ENCODE assay signal across 15 mouse cellular contexts in the genomic region with DNA sequence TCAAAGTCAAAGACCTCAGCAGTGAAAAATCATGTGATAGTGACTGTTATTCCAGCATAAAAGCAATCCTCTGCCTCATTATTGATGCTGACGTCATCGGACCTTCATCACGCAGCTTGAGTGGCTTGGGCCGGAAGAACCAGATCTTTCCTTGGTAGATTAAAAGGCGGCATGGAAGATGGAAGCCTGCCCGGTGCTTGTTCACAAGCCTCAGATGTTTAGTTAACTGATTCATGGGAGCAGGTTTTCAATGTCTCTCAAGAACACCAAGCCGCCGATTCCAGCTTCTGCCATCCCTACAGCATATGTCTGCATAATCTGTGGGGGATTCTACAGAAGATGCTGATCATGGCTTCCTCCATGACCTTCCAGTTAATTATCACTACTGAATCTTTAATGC. TPM values are rescaled to one million over a fixed set of nuclear protein-coding genes. Genes with fewer than 3 reads are reported as not detected.
DNase-seq lines count a peak whose midpoint lies in the region; ATAC-seq and TF ChIP-seq lines count a peak whose summit lies in the region.
"Had no signal": no experiment of that assay in that cellular context is flagged by ENCODE, and none has a peak within 500 bp of the region (broad histone marks: within the 10 kb centered on the region; RNA-seq: fewer than 3 reads in every experiment).

No protein-coding gene starts in this region.

- H3K9me3 ChIP-seq in hindbrain, embryonic 14.5 days (ENCODE audit: control insufficient read depth, low read length): no peaks in the 10 kb centered on the region
- H3K9me3 ChIP-seq in midbrain, embryonic 16.5 days (replicated peaks; ENCODE audit: control insufficient read depth, low read length, poor library complexity, severe bottlenecking): no peaks in the 10 kb centered on the region
- H3K9me3 ChIP-seq: embryonic facial prominence, embryonic 12.5 days had no signal

- H3K4me1 ChIP-seq in cerebellum, adult 2 months (ENCODE audit: control insufficient read depth, insufficient read depth, low read length): peaks cover 9% of the 10 kb centered on the region; the same call in 1 of the 2 replicates
- peaks cover 10% of the 10 kb centered on the region; the same call in 1 of the 2 replicates for H3K4me1 ChIP-seq in hindbrain, embryonic 14.5 days (replicated peaks; ENCODE audit: control insufficient read depth, insufficient read depth, low read length)
- H3K4me1 ChIP-seq in midbrain, embryonic 16.5 days (ENCODE audit: control insufficient read depth, insufficient read depth, low read length): peaks cover 7% of the 10 kb centered on the region

- TF ChIP-seq POLR2A in cerebellum, adult 2 months (IDR thresholded peaks at IDR 0.05; ENCODE audit: borderline replicate concordance, insufficient read depth, low read length): no peak

- no peaks in the 10 kb centered on the region for H3K36me3 ChIP-seq in hindbrain, embryonic 14.5 days (replicated peaks; ENCODE audit: control insufficient read depth, insufficient read depth)
- H3K36me3 ChIP-seq in midbrain, embryonic 16.5 days (ENCODE audit: control insufficient read depth, insufficient read depth, low read length): no peaks in the 10 kb centered on the region
- H3K36me3 ChIP-seq: embryonic facial prominence, embryonic 12.5 days had no signal

- H3K4me2 ChIP-seq in hindbrain, embryonic 14.5 days (replicated peaks): no peak overlapping the region
- H3K4me2 ChIP-seq in midbrain, embryonic 16.5 days (ENCODE audit: low read length): no peak overlapping the region
- H3K4me2 ChIP-seq: embryonic facial prominence, embryonic 12.5 days had no signal

- H3K9ac ChIP-seq in hindbrain, embryonic 14.5 days: no peak overlapping the region
- no peak overlapping the region for H3K9ac ChIP-seq in midbrain, embryonic 16.5 days (ENCODE audit: low read depth, low read length)
- H3K9ac ChIP-seq: embryonic facial prominence, embryonic 12.5 days; liver, embryonic 14.5 days had no signal

- H3K27me3 ChIP-seq in cerebellum, adult 2 months (ENCODE audit: control insufficient read depth, insufficient read depth, low read length): no peaks in the 10 kb centered on the region
- H3K27me3 ChIP-seq in hindbrain, embryonic 14.5 days (ENCODE audit: control insufficient read depth, insufficient read depth, low read length): no peaks in the 10 kb centered on the region
- H3K27me3 ChIP-seq in midbrain, embryonic 16.5 days (ENCODE audit: control insufficient read depth, insufficient read depth, low read depth, low read length): no peaks in the 10 kb centered on the region
- H3K27me3 ChIP-seq: embryonic facial prominence, embryonic 12.5 days had no signal

- DNase-seq in cerebellum, postnatal 10 days: peak; percentile 66 to 68
- DNase-seq in cerebellum, adult 2 months: no peak
- peak; percentile 47 for DNase-seq in lung, postnatal 36 days
- no peak for DNase-seq in lung, postnatal 14 days
- peak; percentile 32 for DNase-seq in hindbrain, embryonic 14.5 days (ENCODE audit: low spot score)
- no peak for DNase-seq in heart, adult 9 months (ENCODE audit: low spot score in 2 of 2)
- no peak for DNase-seq in frontal cortex, postnatal 25 days (ENCODE audit: low spot score in 2 of 2)
- DNase-seq: adrenal gland, postnatal 14 days; gastrocnemius, postnatal 36 days had no signal

- H3K27ac ChIP-seq in cerebellum, adult 2 months (ENCODE audit: insufficient read depth, low read length): no peak overlapping the region
- H3K27ac ChIP-seq in hindbrain, embryonic 14.5 days: 0 out of 2 replicates have a peak overlapping the region, but pooled peaks have one; percentile 14
- peak overlapping the region; percentile 18 for H3K27ac ChIP-seq in midbrain, embryonic 16.5 days (ENCODE audit: low read length)
- H3K27ac ChIP-seq: liver, embryonic 14.5 days; macrophage had no signal

- 39% methylated on average over 8 of the region's 8 CpGs for WGBS in cerebellum, adult 2 months
- WGBS in hindbrain, embryonic 14.5 days: 64% methylated on average over 8 of the region's 8 CpGs
- WGBS in midbrain, embryonic 16.5 days: 46% methylated on average over 8 of the region's 8 CpGs

- ATAC-seq in hindbrain, embryonic 14.5 days (ENCODE audit: low FRiP score): no peak
- no peak for ATAC-seq in midbrain, embryonic 16.5 days
- ATAC-seq: inflammation-experienced regulatory T-cells, adult 6 months had no signal

- no peak overlapping the region for H3K4me3 ChIP-seq in cerebellum, adult 2 months (replicated peaks; ENCODE audit: insufficient read depth, low read depth, low read length)
- no peak overlapping the region for H3K4me3 ChIP-seq in hindbrain, embryonic 14.5 days (replicated peaks; ENCODE audit: low read length)
- no peak overlapping the region for H3K4me3 ChIP-seq in midbrain, embryonic 16.5 days (ENCODE audit: low read depth, low read length)
- H3K4me3 ChIP-seq: embryonic facial prominence, embryonic 12.5 days; myocyte had no signal

- TF ChIP-seq CTCF in cerebellum, adult 2 months (IDR thresholded peaks at IDR 0.05; ENCODE audit: borderline replicate concordance, insufficient read depth, low read depth, low read length): no peak

RNA-seq across cellular contexts. Expression of a gene that starts 7.5 kb away (rescaled TPM):
- polyA plus RNA-seq in cerebellum, adult 2 months (2012; rRNA removed): 14.8 and 16.9 TPM in 2 replicates
- polyA plus RNA-seq in hindbrain, embryonic 14.5 days (2014; fragmentation: Nextera tagmentation; extraction: Ambion mirVana): 12.0 and 14.0 TPM in 2 replicates
- polyA plus RNA-seq in midbrain, embryonic 16.5 days (2015; fragmentation: Nextera tagmentation; extraction: Ambion mirVana): 11.7 and 12.7 TPM in 2 replicates

RNA-seq across cellular contexts. Expression of a gene that starts 32.3 kb away (rescaled TPM):
- polyA plus RNA-seq in cerebellum, adult 2 months (2012; rRNA removed): 991 and 1,020 TPM in 2 replicates
- 2,705 and 2,824 TPM in 2 replicates for polyA plus RNA-seq in hindbrain, embryonic 14.5 days (2014; fragmentation: Nextera tagmentation; extraction: Ambion mirVana)
- polyA plus RNA-seq in midbrain, embryonic 16.5 days (2015; fragmentation: Nextera tagmentation; extraction: Ambion mirVana): 2,757 and 3,016 TPM in 2 replicates

RNA-seq across cellular contexts. Expression of a gene that starts 57.0 kb away (rescaled TPM):
- polyA plus RNA-seq in cerebellum, adult 2 months (2012; rRNA removed): 163 and 177 TPM in 2 replicates
- 264 and 278 TPM in 2 replicates for polyA plus RNA-seq in hindbrain, embryonic 14.5 days (2014; fragmentation: Nextera tagmentation; extraction: Ambion mirVana)
- polyA plus RNA-seq in midbrain, embryonic 16.5 days (2015; fragmentation: Nextera tagmentation; extraction: Ambion mirVana): 270 and 286 TPM in 2 replicates

Comparison
In these comparisons a context has a peak if more than half of its experiments do, and no peak if none do; other contexts are left out.
1. DNase-seq: peak in cerebellum, postnatal 10 days (2 of 2), lung, postnatal 36 days (single experiment) and hindbrain, embryonic 14.5 days (single experiment); none in cerebellum, adult 2 months (0 of 2), lung, postnatal 14 days (single experiment), heart, adult 9 months (0 of 2) and frontal cortex, postnatal 25 days (0 of 2).